Mouse (Mus musculus) lung, postnatal 0 days (tissue): ENCODE results near the gene Nudt15.

Experiments used
- CTCF ChIP-seq: IDR thresholded peaks from 2 replicates; pipeline ENCODE4 v1.5.1; 2016; ENCODE audit warnings: antibody characterized with exemption, mild to moderate bottlenecking
- EP300 ChIP-seq: IDR thresholded peaks from 2 replicates; pipeline ENCODE4 v1.6.1; 2016; ENCODE audit warnings: antibody characterized with exemption, mild to moderate bottlenecking, control low read depth

- TF ChIP-seq CTCF: no peak
- TF ChIP-seq EP300: peak; percentile 86
Measured at GRCm38 (mm10) chr14:73477077-73477476, 71.0 kb downstream of the Nudt15 start.
